Mouse (Mus musculus): ENCODE results near the gene Hnmt. TPM values are rescaled to one million over a fixed set of nuclear protein-coding genes. Genes with fewer than 3 reads are reported as not detected.
"Not testable (repeated sequence)": the region's sequence is repeated elsewhere in the genome, so short reads cannot be mapped to it uniquely, and the experiment has no call there.

Hnmt gene
- polyA plus RNA-seq (2012; rRNA removed) = 4.5 and 4.7 TPM in 2 replicates

DNA sequence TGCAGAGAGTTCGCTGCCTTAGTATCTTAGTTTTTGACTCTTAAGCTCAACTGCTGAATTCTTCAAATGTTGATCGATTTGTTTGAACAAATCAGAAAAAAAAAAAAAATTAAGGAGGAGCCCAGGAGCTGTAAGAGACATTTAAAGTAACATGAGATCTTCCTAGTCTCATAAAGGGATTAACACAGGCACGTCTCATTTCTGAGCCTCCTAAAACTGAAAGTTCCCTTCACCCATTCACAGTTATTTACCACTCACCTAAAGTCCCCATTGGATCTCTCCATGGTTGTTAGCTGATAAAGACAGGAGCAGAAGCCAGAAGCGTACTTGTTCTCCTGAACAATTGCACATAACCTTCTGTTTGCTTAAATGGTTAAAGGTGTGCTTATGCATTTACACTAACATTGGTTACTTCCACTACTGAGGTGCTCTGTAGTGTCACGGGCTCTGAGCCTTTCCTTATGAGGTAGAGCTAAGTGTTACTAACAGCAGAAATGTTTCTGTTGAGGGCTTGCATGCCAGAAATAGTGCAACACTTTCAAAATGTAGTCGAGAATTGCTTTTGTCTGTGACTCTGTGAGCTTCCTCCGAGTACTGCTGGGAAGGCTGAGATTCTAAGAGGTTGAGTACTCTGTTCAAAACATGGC, at the start of gene Hnmt:
TSS of gene Hnmt (minus strand) at position 51 of the 647 bp plus-strand sequence.
- no peak for DNase-seq (ENCODE audit: low read depth)

DNA sequence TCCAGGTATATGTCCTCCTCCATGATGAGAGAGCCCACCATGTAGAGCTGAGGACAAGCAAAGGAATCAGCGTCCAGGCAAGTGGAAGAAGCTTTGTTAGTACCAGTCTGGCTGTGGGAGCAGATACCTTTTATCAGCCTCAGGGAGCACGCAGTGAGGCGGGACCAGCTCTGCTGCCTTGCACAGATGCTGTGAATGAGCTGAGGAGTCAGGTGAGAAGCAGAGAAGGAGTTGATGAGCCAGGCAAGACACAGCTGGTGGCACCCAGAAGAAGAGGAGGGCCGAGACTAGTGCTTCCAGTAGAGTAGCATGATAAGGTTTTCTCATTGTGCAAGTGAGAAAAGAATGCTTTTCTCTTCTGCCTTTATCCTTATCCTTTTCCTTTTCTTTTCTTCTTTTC, 47.3 kb upstream of the Hnmt start, which contains the start of gene Tbpl2:
TSS of gene Tbpl2 (minus strand) at position 101 of the 400 bp plus-strand sequence.
- no peak for DNase-seq (ENCODE audit: low read depth)

DNA sequence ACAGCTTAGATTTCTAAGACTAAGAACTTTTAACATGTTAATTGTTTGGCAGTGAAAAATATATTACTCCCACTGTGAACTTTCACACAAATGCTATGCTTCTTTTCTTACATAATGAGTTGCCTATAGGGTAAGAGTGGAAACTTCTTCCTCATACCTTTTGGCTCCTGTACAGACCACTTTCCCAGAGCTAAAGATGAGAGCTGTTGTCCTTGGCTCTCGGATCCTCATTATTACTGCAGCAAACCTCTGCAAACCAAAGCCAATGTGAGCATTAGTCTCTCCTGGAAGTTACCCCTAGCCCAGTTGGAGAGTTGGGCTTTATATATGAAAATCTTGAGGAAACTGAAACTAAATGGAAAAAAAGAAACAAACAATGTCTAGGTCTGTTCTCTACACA, 41.7 kb upstream of the Hnmt start:
- peak; percentile 62 for DNase-seq (ENCODE audit: low read depth)

DNA sequence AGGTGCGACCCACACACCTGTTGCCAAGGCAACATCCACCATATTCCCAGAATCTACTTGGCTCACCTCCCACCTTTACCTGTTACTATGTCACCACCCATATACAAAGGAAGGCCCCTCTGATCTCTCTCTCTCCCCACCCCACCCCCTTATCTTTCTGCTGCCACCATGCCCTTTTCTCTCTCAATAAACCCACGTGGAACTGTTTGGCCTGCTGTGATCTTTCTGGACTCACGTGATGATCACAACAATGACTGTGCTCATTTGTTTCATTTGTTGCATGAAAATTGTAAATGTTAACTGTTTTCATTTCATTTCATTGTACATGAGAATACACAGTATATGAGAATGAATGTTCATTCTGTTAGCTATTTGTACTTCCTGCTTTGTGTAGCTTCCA, 1.3 kb upstream of the Hnmt start:
- DNase-seq (ENCODE audit: low read depth) = no peak

DNA sequence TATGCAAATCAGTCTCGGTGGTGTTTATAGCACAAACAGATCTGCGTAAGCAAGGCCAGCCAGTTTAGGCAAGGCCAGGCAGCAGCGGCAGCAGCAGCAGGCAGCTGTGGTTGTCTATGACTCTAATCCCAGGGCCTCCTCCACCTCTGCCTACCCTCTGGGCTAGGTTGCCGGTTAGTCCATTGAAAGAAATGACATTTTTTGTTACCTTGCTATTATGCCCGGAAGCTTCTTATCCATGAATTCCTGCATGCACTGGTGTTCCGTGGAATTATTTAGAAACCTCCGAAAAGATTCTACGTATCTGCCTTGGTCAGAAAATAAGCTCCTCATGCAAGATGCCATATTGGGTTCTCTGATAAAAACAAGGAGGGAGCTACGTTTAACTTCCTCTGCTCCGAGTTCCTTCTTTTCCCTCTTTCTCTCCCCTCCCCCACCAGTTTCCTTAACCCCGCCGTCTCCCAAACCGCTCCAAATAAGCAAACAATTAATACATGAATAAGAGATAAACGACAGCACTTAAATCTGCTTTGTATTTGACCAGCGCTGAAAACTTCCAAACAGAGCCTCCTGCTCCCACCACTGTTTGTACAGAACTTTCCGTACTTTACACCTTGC, 605 bp downstream of the Hnmt start:
- DNase-seq (ENCODE audit: low read depth) = no peak

DNA sequence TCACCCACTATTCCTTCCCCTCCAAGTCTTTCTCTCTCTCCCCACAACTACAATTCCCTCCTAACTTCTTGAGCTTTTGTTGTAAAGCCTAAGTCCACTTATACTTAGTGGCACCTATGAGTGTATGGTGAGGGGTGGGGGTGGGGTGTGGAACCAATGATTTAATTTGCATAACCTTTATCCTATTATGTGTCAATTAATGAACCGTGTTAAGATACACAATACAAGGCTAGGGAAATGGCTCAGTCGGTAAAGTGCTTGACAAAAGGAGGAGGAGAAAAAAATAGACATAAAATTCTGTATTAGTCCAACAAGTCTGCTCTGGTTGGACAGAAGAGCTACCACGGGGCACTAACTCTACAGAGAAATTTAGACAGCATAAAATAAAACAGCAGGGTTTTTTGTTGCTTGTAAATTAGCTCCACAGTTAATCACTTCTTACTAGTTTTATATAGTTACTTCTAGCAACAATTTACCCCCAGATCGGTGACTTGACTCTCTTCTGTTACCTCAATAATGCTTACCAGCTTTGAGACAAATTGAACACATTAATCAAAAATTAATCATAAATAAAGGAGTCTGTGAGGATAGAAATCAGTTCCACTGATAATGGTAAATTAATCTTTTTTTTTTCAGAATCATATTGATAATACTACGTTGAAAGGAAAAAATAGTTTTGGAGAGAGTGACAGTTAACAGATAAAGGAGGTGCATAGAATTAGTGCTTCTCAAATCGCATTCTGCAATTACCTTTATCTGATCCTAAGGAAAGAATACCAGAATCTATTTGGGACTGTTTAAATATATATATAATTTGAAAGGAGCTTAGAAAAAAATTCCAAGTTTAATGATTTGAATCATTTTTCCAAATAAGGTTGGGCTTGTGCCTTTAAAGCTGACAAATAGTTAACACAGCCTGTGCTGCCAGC, 1.4 kb downstream of the Hnmt start:
- DNase-seq (ENCODE audit: low read depth) = no peak

DNA sequence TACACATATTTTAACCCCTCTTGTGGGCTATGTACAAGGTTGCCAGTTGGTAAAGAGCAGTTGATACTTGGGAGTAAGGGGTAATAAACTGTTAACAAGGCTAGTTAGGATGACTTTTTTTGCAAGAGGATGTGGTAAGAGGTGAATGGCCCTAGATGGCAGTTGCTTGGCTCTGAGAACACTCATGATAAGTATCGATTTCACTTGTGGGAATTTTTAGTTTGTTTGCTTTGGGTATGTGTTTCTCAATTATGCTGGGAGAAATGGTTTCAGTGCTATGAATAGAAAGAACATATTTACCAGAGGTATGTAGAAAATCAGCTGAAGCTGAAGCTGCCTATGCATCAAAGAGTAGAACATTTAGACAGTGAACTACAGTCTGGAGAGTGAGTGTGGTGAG, 6.3 kb downstream of the Hnmt start:
- no peak for DNase-seq (ENCODE audit: low read depth)

DNA sequence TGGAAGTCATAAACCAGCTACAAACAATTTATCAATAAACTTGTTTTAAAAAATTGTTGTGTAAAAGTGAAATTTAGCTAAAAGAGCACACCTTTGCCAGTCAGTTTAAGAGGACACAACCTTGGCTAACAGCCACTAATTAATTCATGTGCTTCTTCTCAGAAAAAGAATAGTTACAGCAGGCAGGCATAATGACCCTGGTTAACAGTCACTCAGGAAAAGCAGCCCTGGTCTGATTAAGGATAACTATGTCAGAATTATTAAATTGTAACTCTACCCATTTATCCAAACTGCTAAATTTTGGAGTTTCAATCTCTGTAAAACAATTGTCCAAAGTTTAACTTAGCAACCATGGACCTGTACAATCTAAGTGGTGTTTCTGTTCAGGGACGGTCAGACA, 8.7 kb downstream of the Hnmt start:
- no peak for DNase-seq (ENCODE audit: low read depth)

DNA sequence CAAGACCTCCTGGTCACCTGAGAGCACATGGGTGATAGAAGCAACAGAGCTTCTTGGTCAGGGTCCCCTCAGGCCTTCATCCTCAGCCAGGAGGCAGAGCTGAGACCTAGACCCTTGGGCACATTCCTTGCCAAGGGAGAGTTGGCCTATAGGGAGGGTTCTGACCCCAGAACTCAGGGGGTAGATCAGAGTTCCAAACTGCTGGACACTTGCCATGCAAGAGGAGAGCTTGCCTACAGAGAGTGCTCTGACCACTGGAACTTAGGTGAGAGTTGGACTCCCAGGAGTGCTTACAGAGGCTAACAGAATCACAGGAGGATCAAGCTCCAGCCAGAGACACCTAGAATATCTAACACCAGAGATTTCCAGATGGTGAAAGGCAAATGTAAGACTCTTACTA, 29.8 kb downstream of the Hnmt start:
- not testable (repeated sequence) for DNase-seq (ENCODE audit: low read depth)

DNA sequence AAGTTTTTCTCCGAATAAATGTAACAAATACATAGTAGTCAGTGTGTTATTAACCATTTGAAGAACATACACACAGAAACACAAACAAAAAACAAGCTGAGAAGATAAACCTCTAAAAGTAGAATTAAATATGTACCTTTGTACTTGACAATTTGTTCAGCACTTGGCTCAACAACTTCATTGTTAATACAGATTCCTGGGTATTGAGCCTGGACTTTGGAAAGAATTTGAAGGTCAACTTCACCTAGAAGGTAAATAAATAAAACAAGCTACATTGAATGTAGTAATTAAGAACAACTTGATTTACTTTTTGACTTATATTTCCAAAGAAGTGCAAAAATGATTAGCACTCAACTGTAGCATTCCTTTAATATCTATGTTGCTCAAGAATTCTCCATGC, 30.2 kb downstream of the Hnmt start:
- no peak for DNase-seq (ENCODE audit: low read depth)

DNA sequence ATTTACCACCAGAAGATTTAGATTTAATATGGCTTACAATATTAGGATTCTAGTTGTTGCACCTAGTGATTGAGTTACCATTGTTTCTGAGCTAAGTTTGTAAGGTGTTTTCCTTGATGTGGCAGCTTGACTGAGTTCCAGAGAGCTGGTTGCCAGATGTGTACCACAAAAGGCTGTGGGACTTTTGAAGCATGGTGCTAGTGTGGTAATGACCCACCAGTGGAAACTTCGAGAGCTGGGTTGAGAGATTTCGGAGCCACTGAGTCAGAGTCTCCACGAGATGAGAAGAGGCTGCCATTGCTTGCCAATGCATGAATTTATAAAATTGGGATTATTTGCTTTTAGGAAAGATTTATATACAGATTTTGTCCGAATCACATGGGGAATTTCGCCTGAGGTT, 34.2 kb downstream of the Hnmt start:
- DNase-seq (ENCODE audit: low read depth) = no peak

DNA sequence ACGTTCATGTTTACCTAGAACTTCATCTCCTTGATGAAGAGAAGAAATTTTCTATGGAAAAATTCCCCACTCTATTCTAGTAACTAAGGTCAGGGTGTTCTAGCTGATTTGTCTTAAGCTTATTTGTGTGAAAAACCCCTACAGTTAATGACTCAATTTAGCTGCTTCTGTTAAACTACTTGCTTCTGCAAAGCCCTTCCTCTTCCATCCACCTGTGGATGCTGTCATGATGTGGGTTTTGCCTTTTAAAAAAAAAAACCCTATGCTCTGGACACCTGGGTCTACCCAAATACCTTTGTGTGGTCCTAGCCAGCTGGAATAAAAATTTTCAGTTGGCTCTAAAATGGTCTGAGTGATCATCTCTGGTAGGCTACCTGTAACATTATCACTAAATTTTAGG, 49.9 kb downstream of the Hnmt start:
- DNase-seq (ENCODE audit: low read depth) = no peak

DNA sequence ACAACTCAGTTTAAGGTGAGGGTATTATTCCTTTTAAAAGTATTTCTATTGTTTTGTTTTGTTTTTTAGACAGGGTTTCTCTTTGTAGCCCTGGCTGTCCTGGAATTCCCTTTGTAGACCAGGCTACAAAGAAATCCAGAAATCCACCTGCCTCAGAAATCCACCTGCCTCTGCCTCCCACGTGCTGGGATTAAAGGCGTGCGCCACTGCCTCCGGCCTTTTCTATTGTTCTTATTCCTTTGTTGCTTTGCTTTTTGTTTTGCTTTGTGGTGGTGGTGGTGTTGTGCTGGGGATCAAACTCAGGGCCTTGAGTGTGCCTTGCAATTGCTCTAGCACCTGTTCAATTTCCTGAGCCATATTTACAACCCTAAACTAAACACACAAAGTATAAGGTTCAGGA, 50.4 kb downstream of the Hnmt start:
- DNase-seq (ENCODE audit: low read depth) = no peak

DNA sequence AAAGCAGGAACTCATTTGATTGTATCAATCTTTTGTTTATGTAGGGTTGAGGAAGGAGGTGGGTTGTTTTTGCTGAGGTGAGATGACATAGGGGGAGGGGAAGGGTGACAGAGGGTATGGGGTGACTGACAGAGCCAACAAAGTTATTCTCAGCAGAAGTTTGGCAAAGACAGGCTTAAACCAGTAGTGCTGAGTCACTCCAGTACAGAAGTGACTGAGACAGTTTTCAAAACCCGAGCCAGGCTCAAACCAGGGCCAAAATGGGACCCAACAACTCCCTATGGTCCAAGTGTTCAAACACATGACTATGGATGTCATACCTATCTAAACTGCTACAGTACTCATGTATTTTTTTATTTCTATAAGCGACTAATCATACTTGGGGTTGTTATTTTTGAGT, 52.4 kb downstream of the Hnmt start:
- DNase-seq (ENCODE audit: low read depth) = no peak

DNA sequence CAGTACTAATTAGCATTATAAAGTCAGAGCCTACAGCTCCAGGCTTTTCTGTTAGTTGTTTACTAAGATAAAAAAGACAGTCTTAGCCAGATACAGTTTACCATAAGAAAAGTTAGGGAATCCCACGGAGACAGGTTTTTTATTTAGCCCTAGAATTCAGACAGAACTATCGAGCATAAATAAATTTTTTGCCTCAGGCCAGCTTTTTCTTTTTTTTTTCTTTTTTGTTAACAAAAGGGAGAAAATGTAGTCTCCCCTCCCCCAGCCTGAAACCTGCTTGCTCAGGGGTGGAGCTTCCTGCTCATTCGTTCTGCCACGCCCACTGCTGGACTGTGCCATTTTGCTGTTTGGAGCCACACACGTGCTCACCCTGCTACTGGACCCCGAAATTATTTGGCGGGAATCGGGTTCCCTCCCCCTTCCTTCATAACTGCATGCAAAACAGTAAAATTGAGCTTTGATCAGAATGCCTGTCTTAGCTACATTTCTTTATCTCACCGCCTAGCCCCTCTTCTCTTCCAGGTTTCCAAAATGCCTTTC, 59.1 kb downstream of the Hnmt start:
- DNase-seq (ENCODE audit: low read depth) = not testable (repeated sequence)

DNA sequence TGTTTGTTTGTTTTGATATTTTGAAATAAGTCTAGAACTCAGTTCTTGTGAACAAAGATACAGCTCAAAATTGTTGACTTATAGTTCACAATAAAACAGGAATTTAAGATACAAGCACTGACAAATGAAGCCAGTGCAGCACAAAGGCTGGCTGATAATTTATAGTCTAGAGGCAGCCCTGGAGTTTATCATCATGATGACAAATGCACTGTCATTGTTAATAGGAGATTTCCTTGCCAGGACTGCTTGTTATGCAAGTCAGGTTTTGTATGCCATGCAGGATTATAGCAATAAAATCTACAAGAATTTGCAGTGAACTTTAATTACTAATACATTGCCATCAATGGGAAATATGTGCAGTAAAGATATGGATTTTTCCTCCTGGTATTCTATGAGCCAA, 61.9 kb downstream of the Hnmt start:
- peak; percentile 41 for DNase-seq (ENCODE audit: low read depth)

DNA sequence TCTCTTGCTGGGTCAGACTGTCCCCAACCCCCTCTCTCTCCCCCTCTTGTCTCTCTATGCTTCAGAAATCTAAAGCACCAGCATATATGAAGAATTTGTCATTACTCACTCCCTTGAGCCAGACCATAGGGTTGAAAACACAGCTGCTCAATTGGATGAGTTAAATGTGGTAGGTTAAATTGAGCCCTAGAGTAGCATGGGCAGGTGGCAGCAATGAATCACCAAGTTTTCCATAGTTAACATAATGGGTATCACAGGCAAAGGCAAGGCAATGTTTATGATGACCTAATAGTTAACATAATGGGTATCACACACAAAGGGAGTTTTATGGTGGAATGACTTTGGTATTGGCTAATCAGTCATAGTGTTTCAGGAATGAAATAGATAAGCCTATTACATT, 65.9 kb downstream of the Hnmt start:
- no peak for DNase-seq (ENCODE audit: low read depth)

DNA sequence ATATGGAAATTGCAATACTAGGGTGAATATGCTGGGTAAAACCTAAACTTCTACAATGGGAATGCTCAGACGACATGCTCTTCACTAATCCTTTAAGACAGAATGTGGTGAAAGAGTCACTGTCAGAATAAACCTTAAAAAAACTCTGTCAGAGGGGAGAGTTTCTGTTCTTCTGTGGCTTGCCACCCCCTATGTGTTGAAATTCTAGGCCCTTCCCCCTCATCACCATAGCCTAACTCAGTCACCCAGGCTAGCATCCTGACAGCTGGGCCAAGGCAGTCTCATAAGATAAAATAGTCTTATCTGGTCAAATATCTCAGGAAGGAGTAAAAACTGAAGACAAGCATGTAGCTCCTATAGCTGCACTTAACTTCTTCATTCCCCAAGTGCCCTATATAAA, 66.3 kb downstream of the Hnmt start:
- DNase-seq (ENCODE audit: low read depth) = no peak

DNA sequence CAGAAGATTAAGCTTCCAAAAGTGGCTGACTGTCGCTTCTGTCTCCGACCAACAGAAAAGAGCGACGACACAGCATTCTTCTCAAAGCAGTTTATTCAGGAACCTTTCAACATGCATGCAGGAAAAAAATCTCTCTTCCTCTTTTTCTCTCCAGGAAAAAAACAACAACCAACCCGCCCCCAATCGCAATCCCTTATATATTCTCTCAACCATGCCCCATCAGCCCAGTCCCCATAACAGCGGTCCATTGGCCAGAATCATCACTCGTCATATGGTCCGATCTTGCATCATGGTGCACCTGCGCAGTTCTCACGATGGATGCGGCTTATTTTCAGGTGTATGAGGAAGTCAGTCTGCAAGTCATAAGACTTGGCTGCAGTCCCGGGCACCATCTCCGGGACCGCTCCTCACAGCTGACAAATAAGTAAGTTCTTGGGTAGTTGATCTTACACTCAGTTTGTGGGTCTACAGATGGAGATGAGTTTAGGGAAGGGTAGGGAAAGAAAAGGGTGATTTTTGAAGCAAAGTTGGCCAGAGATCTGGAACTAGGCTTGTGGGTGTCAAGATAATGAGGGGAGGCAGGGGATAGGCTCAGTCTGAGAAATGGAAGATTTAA, 88.4 kb downstream of the Hnmt start:
- DNase-seq (ENCODE audit: low read depth) = not testable (repeated sequence)
